Mouse (Mus musculus) bone marrow macrophage, adult 2 months (primary cell): ENCODE data around the gene 1700023F06Rik.

Experiments used
- CTCF ChIP-seq: IDR thresholded peaks from 2 replicates; pipeline ENCODE4 v1.5.1; 2012; ENCODE audit warnings: low read depth, mild to moderate bottlenecking, low read length, moderate library complexity
- POLR2A ChIP-seq: IDR thresholded peaks from 2 replicates; pipeline ENCODE4 v1.6.1; 2012; ENCODE audit warnings: mild to moderate bottlenecking, low read depth, low read length, borderline replicate concordance

DNA sequence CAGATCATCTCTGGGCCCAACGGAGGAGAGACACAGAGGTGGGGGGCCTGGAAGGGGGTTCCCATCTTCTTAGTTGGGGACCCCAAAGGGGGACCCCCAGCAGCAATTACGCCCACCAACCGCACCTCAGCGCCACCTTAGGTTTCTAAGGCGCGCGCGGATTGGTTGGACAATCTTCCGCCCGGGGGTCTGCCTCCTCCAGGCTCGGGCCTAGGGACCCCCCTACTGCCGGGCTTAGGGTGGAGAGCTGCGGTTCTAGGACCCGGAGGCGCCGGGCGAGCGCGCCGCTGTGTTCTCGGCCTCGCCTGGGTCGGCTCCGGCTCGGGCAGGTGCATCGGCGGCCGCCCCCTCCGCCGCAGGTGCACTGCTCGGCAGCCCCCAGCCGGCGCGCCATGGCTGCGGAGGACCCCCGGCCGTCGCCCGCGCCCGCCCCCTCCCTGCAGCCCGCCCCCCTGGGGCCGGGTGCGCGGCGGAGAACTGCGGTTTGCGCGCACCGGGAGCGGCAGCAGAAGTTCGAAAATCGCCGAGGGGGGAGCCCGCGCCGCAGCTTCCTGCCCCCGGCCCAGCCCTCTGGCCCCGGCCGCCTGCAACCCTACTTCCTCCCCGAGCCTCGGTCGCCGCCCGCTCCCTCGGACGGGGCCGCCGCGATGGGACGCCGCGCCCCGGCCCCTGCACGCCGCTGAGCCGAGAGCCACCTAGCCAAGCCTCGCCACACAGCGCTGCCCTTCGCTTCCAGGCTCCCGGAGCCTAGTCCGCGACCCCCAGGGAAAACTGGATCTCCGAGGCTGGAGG is 37.7 kb downstream of the 1700023F06Rik start, which contains the start of gene Fmnl1:
- TF ChIP-seq CTCF, result no peak
- no peak for TF ChIP-seq POLR2A
